23 mouse cellular contexts compared by ENCODE assay signal in genomic region chr8:83320543-83320942, GRCm38 (mm10). TPM values are rescaled to one million over a fixed set of nuclear protein-coding genes. Genes with fewer than 3 reads are reported as not detected.
"Had no signal": no experiment of that assay in that cellular context is flagged by ENCODE, and none has a peak within 500 bp of the region (broad histone marks: within the 10 kb centered on the region; RNA-seq: fewer than 3 reads in every experiment).

No protein-coding gene starts in this region.

- H3K27me3 ChIP-seq: kidney, embryonic 15.5 days; limb, embryonic 12.5 days had no signal

- H3K9me3 ChIP-seq: kidney, embryonic 15.5 days; limb, embryonic 12.5 days had no signal

- H3K4me3 ChIP-seq: kidney, embryonic 15.5 days; left cerebral cortex, adult 2 months; limb, embryonic 12.5 days had no signal

- H3K4me1 ChIP-seq: kidney, embryonic 15.5 days; limb, embryonic 12.5 days had no signal

- DNase-seq: kidney, adult 2 months; kidney, postnatal 14 days; lung, adult 18-20 months; lung, postnatal 4 days; right cerebral cortex, adult 18-20 months; right cerebral cortex, postnatal 25 days; thymus, postnatal 36 days had no signal

- H3K4me2 ChIP-seq: kidney, embryonic 15.5 days; limb, embryonic 12.5 days; midbrain, embryonic 11.5 days had no signal

- ATAC-seq: lung, postnatal 0 days; midbrain, embryonic 16.5 days had no signal

- H3K9ac ChIP-seq: kidney, embryonic 15.5 days; limb, embryonic 12.5 days; liver, embryonic 14.5 days had no signal

- H3K27ac ChIP-seq: kidney, embryonic 15.5 days; left cerebral cortex, adult 2 months; limb, embryonic 12.5 days; liver, embryonic 14.5 days had no signal

RNA-seq across cellular contexts. Expression of gene Mgat4d, which starts 27.7 kb away (rescaled TPM):
- total RNA-seq: layer of hippocampus, postnatal 25 days; left cerebral cortex, adult 2 months; left cerebral cortex, postnatal 25 days; liver, adult 2 months; megakaryocyte, adult 5-6 weeks had no signal
- polyA plus RNA-seq: kidney, adult 2 months; kidney, embryonic 15.5 days; large intestine, adult 2 months; limb, embryonic 12.5 days; liver, adult 2 months; liver, embryonic 14.5 days; lung, postnatal 0 days; midbrain, embryonic 11.5 days; midbrain, embryonic 16.5 days; neural tube, embryonic 14.5 days; small intestine, adult 2 months; stomach, embryonic 16.5 days; thymus, postnatal 0 days had no signal

RNA-seq across cellular contexts. Expression of gene Ucp1, which starts 30.4 kb away (rescaled TPM):
- total RNA-seq: layer of hippocampus, postnatal 25 days; left cerebral cortex, adult 2 months; left cerebral cortex, postnatal 25 days had no signal
- polyA plus RNA-seq: kidney, embryonic 15.5 days; limb, embryonic 12.5 days; liver, adult 2 months; liver, embryonic 14.5 days; stomach, embryonic 16.5 days had no signal
